Mouse (Mus musculus) Muller cell, postnatal 12 days (primary cell): Measurements from ENCODE around the gene Timm23.

ENCODE experiments used
- DNase-seq: peaks from one replicate; pipeline ENCODE4 v3.0.0-alpha.2; 2015; ENCODE audit errors: inconsistent ontology term

The Timm23 gene

DNA sequence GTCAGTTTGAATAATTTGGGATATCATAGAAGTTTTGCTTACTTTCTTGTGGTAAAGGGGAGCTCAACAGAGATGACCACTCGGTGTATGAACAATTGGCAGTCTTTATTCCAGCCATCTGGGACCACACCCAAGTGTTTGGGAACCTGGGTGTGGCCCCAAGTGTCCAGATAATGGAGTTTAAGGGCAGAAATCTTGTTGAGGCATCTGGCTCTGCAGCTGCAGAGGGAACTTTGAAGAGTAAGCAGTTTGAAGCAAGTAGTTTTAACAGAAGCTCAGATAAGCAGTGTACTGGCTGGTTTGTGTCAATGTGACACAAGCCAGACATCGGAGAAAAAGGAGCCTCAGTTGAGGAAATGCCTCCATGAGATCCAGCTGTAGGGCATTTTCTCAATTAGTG lies 67.4 kb downstream of the Timm23 start:
- DNase-seq: no peak

DNA sequence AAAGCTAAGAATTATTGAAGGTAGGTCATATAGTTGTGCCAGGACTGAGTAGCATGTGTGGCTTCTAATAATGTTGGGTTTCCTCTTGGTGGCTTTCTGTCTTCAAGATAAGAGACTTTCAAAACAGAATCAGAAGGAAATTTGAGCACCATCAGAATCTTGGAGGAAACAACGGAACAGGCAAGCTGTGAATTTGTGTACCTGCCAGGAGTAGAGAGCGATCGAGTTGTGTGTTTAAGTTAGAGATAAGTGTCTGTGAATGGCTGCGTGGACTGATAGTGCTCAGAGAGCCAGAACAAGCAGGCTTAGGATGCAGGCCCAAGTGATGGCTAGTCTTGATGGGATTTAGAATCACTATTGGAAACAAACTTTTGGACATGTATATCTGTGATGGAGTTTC lies 69.9 kb downstream of the Timm23 start:
- no peak for DNase-seq
